ENCODE assay signal across 24 mouse cellular contexts in the genomic region with DNA sequence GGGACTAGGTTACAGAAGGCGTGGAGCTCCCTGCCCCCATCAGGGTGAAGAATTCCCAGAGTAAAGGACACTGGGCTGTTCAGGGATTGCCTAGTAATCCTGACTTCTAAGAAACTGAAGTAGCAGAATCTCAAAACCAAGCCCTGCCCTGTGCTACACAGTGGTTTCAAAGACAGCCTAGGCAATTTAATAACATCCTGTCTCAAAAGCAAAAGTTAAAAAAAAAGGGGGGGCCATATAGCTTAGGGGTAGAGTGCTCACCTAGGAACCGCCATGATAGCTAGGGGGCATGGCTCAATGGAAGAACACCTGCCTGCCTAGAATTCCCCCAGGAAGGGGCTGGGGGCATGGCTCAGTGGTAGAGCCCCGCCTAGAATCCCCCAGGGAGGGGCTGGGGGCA. TPM values are rescaled to one million over a fixed set of nuclear protein-coding genes. Genes with fewer than 3 reads are reported as not detected.
"Had no signal": no experiment of that assay in that cellular context is flagged by ENCODE, and none has a peak within 500 bp of the region (broad histone marks: within the 10 kb centered on the region; RNA-seq: fewer than 3 reads in every experiment).

No protein-coding gene starts in this region.

- H3K36me3 ChIP-seq: midbrain, embryonic 13.5 days; neural tube, embryonic 15.5 days had no signal

- ATAC-seq: lung, postnatal 0 days; midbrain, embryonic 13.5 days had no signal

- DNase-seq: kidney, adult 9 months; kidney, postnatal 10 days; kidney, postnatal 4 days; left cerebral cortex, postnatal 4 days; lung, adult 18-20 months; lung, postnatal 36 days; right cerebral cortex, adult 18-20 months; right cerebral cortex, postnatal 25 days; thymus, adult 18-20 months had no signal

- H3K9ac ChIP-seq: limb, embryonic 13.5 days; liver, embryonic 14.5 days; midbrain, embryonic 13.5 days; neural tube, embryonic 15.5 days had no signal

- H3K9me3 ChIP-seq: limb, embryonic 13.5 days; midbrain, embryonic 13.5 days; neural tube, embryonic 15.5 days had no signal

- H3K27ac ChIP-seq: layer of hippocampus, adult 2 months; limb, embryonic 13.5 days; liver, embryonic 14.5 days; midbrain, embryonic 13.5 days; neural tube, embryonic 15.5 days had no signal

- H3K4me1 ChIP-seq: limb, embryonic 13.5 days; midbrain, embryonic 13.5 days; neural tube, embryonic 15.5 days had no signal

- H3K4me3 ChIP-seq: layer of hippocampus, adult 2 months; limb, embryonic 13.5 days; midbrain, embryonic 13.5 days; neural tube, embryonic 15.5 days had no signal

RNA-seq across cellular contexts. Expression of gene Cldn4, which starts 7.7 kb away (rescaled TPM):
- total RNA-seq: layer of hippocampus, adult 2 months; layer of hippocampus, postnatal 14 days; left cerebral cortex, adult 18-20 months; left cerebral cortex, postnatal 10 days; megakaryocyte progenitor cell, adult 5-6 weeks had no signal
- polyA plus RNA-seq: midbrain, embryonic 13.5 days; midbrain, postnatal 0 days had no signal

RNA-seq across cellular contexts. Expression of gene Cldn13, which starts 23.7 kb away (rescaled TPM):
- total RNA-seq: layer of hippocampus, adult 2 months; layer of hippocampus, postnatal 14 days; left cerebral cortex, adult 18-20 months; left cerebral cortex, postnatal 10 days; left cerebral cortex, postnatal 4 days; liver, adult 2 months; midbrain, postnatal 0 days had no signal
- polyA plus RNA-seq: liver, adult 2 months; midbrain, postnatal 0 days; neural tube, embryonic 15.5 days; small intestine, adult 2 months had no signal

RNA-seq across cellular contexts. Expression of gene Tmem270, which starts 32.5 kb away (rescaled TPM):
- total RNA-seq: layer of hippocampus, adult 2 months; layer of hippocampus, postnatal 14 days; left cerebral cortex, adult 18-20 months; left cerebral cortex, postnatal 10 days; left cerebral cortex, postnatal 4 days; liver, adult 2 months; megakaryocyte progenitor cell, adult 5-6 weeks; midbrain, postnatal 0 days had no signal
- polyA plus RNA-seq: limb, embryonic 13.5 days; liver, adult 2 months; lung, postnatal 0 days; midbrain, embryonic 13.5 days; neural tube, embryonic 11.5 days; neural tube, embryonic 15.5 days; small intestine, adult 2 months; stomach, embryonic 14.5 days had no signal

RNA-seq across cellular contexts. Expression of gene Cldn3, which starts 46.9 kb away (rescaled TPM):
- total RNA-seq: megakaryocyte progenitor cell, adult 5-6 weeks had no signal
